Mouse (Mus musculus): ENCODE measurements around the gene Gm9046.

Gene Gm9046

DNA sequence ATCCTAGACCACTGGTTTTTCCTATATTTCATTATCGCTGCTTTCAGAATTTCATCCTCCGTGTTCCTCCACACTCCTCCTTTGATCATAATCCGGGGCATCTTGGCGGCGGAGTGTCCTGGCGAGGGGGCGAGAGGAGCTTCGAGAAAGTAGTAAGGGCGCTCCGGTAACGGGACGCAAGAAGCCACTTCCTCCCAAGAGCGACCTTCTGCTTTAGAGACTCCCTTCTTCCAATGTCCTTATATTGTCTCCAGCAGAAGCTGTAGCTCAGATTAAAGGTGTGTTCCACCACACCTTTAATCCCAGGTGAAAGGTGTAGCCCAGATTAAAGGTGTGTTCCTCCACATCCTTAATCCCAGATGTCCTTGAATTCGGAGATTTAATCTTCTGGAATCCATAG lies at the start of gene Gm9046:
Gene Gm9046 (minus strand): TSS at position 101 of the 400 bp plus-strand sequence.
- WGBS: no CpG with 5 or more reads among the region's 14 CpGs

DNA sequence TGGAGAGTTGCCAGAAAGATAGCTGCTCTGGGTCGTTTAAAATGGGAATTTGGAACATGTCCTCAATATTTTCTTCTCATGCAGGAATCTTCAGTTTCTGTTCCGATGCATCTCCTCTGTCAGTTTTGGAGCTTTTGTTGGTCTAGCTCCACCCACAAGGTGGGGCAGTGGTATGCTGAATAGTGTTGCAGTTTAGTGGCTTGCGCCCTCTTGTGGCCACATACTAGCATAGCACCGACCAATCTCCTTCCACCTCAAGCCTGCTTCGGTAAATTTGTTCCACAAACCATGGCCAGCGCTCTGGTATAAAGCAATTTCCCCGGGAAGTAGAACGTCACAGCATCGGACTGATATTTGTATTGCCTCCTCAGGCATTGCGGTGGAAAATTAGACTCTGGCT lies 27.4 kb upstream of the Gm9046 start:
- 2% methylated on average over 10 of the region's 10 CpGs for WGBS

DNA sequence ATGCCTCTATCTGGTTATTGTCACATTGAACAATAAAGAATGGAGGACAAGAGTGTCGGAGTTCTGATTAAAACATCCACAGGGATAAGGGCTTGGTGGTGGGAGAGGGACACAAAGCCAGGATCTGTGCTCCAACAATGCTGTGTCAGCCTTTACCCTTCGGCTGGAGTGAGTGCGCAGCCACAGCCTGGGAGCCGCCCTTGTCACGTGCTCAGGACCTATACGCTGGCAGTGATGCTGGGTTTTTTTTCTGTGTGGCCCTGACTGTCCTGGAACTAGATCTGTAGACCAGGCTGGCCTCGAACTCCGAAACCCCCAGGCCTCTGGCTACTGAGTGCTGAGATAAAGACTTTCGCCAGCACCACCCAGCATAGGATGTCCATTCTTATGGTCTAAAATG lies 26.5 kb upstream of the Gm9046 start:
- 88% methylated on average over 9 of the region's 9 CpGs for WGBS

DNA sequence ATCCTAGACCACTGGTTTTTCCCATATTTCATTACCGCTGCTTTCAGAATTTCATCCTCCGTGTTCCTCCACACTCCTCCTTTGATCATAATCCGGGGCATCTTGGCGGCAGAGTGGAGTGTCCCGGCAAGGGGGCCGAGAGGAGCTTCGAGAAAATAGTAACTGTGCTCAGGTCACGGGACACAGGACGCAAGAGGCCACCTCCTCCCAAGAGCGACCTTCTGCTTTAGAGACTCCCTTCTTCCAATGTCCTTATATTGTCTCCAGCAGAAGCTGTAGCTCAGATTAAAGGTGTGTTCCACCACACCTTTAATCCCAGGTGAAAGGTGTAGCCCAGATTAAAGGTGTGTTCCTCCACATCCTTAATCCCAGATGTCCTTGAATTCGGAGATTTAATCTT lies 10.9 kb upstream of the Gm9046 start, which contains the start of gene Gm9049:
Gene Gm9049 (minus strand): TSS at position 101 of the 400 bp plus-strand sequence.
- 100% methylated on average over 1 of the region's 11 CpGs for WGBS

- 71% methylated on average over 1 of the region's 14 CpGs for WGBS
Observed at GRCm38 (mm10) chr10:118348579-118348978, 5.5 kb upstream of the Gm9046 start, which contains the start of gene Gm9048. Gene Gm9048, minus strand, starts transcription at chr10:118348679.

DNA sequence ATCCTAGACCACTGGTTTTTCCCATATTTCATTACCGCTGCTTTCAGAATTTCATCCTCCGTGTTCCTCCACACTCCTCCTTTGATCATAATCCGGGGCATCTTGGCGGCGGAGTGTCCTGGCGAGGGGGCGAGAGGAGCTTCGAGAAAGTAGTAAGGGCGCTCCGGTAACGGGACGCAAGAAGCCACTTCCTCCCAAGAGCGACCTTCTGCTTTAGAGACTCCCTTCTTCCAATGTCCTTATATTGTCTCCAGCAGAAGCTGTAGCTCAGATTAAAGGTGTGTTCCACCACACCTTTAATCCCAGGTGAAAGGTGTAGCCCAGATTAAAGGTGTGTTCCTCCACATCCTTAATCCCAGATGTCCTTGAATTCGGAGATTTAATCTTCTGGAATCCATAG lies 5.3 kb downstream of the Gm9046 start, which contains the start of gene Gm9045:
Gene Gm9045 (minus strand): TSS at position 101 of the 400 bp plus-strand sequence.
- WGBS: no CpG with 5 or more reads among the region's 14 CpGs

GRCm38 (mm10) chr10:118332308-118332707 lies 10.7 kb downstream of the Gm9046 start, which contains the start of gene Gm9044:
Gene Gm9044, minus strand, starts transcription at chr10:118332408.
- no CpG with 5 or more reads among the region's 14 CpGs for WGBS

DNA sequence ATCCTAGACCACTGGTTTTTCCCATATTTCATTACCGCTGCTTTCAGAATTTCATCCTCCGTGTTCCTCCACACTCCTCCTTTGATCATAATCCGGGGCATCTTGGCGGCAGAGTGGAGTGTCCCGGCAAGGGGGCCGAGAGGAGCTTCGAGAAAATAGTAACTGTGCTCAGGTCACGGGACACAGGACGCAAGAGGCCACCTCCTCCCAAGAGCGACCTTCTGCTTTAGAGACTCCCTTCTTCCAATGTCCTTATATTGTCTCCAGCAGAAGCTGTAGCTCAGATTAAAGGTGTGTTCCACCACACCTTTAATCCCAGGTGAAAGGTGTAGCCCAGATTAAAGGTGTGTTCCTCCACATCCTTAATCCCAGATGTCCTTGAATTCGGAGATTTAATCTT lies 16.2 kb downstream of the Gm9046 start, which contains the start of gene Gm9040:
Gene Gm9040 (minus strand): TSS at position 101 of the 400 bp plus-strand sequence.
- WGBS: no CpG with 5 or more reads among the region's 11 CpGs

DNA sequence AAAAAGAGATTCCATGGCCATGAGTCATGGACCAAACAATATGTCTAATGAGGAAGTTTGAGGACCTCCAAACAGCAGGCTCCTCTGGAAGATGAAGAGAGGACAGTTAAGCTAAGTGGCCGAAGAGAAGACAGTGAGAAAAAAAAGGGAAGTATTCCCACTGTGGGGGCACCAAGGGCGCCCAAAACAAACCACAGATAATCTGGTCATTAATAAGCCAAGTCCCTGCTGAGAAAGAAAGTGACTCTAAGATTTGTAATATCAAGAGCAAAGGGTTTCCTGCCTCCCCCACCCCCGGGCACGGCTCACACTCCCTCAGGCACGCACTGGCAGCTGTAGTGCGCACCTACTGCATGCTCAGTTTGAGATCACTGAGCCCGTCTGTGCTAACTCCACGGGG lies 24.0 kb downstream of the Gm9046 start:
- WGBS: 82% methylated on average over 8 of the region's 8 CpGs

DNA sequence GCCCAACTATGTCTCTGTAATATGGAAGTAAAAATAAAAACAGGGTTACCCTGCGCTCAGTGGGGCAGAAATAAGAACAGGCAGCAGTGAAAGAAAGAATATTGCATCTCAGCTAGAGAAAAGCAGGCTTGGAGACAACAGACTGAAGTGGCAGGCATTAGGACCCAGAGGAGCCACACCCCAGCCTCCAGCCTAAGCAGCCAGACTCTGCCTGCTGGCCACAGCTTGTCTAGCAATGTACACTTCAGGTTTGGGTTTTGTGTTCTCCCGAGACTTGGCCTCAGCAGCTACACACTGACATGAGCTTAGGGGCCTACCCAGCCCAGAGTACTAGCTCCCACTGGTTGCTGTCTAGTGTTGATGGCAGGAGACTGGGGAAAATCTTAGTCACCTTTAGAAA lies 40.9 kb downstream of the Gm9046 start:
- 68% methylated on average over 2 of the region's 2 CpGs for WGBS

DNA sequence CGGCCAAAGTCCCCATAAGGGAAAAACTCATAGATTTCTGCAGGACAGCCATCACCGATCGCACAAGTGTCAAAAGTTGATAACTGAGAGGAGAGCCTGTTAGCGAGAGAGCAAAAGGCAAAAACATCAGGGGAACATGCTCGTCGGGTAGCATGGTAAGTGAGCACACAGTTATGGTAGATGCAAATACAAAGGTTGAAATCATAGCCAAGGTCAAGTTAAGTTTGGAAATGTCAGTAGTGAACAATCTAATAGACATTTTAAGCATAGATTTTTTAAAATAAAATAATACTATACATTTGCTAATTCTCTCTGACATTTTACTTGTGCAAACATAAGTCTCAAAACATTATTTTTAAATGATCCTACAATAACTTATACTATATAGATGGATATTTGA lies 48.1 kb downstream of the Gm9046 start, which contains the start of gene Iltifb:
Gene Iltifb (minus strand): TSS at position 101 of the 400 bp plus-strand sequence.
- 95% methylated on average over 6 of the region's 6 CpGs for WGBS

Data from cerebral cortex, adult 2 months (tissue).